Mouse (Mus musculus) Muller cell, postnatal 12 days (primary cell): Measurements from ENCODE around the gene Inafm2.

Source experiments
- DNase-seq: peaks from one replicate; pipeline ENCODE4 v3.0.0-alpha.2; 2015; ENCODE audit errors: inconsistent ontology term

Inafm2 gene

DNA sequence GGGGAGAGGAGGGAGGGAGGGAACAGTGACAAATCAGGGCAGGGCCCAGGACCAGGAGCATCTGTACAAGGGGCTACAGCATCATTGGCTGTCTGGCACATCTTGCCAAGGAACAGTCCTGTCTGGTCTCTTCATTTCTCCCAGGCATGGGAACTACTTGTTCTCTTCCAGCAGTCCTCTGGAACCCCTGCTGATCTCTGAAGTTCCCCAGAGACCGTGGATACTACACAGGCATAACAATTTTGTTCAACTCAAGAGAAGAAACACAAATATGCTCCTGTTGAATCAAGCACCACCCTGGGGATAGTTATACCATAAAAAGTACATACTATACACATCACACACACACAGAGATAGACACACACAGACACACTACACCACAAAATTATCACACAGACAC lies 35.6 kb downstream of the Inafm2 start:
- DNase-seq, result no peak

DNA sequence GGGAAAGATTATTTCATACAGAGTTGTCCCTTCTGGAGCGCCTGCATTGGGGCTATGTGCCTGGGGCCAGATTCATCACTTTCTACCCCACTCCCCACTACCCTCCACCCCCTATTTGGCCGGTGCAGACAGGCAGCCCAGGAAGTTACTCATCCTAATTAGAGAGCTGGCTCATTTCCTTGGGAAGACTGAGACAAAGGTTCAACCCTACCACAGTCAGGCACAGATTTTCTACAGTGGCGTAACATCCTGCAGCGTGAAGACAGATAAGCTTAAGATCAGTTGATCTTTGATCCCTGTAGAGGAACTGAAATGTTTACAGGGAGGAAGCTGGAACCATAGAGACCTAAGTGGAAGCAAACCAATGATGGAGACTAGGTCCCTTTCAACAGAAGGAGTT lies 36.7 kb downstream of the Inafm2 start:
- peak; percentile 50 for DNase-seq

DNA sequence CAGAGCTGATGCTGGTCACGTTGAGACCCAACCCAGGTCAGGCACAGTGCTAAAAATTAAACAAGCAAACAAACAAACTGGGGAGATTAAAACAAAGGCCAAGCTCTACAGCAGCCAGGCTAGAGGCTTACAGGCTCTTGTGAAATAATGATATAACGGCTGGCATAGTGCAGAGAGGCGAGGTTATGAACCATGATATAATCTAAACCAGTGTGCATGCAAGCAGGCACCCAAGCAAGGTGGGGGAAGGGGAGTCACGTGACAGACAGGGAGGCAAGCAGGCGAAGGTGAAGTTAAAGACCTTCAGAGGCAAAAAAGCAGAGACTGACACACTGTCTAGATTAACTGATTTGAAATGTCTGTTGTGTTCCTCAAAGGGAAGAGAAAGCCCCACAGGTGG lies 37.5 kb downstream of the Inafm2 start:
- no peak for DNase-seq

DNA sequence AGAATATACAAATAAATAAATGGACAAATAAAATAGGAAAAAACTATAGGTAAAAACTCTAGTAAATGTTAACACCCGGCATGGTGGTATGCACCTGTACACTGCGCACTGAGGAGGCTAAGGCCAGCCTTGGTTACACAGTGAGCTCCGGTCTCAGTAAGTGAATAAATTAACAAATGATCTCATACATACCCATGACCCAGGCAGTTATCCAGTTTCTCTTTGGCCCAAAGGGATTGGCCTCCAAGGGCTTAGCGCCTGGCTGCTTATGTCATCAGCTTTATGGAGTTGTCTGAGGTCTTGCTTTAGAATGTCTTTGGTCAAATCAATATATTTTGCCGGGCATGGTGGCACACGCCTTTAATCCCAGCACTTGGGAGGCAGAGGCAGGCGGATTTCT lies 38.1 kb downstream of the Inafm2 start:
- no peak for DNase-seq

DNA sequence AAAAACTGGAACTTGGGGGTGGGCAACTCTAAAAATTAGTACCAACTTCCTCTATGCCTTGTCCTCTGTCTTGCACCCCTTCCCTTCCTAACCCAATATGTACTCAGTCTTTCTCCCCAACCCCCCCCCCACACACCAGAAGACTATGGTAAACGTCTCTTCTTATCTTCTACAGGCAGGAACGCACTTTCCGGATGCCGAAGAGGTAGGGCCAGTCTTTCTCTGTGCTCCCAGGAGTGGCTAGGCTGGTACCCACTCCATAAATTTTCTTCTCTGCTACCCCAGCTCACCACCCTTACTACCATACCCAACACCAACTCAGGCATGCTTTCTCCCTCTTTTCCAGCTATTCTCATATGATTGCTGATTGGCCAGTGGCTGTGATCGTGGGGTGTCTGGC lies 41.0 kb downstream of the Inafm2 start:
- no peak for DNase-seq

DNA sequence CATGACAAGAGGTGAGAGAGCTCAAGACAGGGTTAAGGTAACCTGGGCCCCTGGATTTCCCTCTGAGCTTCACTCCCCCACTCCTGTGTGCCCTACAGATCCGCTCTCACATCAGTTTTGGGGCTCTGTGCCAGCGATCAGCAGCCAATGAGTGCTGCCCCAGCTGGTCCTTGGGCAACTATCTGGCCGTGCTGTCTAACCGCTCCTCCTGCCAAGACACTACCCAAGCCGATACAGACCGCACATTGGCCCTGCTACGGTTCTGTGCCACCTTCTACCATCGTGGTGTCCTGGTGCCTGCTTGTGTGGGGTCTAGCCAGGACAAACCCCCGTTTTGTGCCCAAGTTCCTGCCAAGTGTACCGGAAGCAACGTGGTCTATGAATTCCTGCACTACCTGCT lies 43.9 kb downstream of the Inafm2 start:
- DNase-seq, result no peak

DNA sequence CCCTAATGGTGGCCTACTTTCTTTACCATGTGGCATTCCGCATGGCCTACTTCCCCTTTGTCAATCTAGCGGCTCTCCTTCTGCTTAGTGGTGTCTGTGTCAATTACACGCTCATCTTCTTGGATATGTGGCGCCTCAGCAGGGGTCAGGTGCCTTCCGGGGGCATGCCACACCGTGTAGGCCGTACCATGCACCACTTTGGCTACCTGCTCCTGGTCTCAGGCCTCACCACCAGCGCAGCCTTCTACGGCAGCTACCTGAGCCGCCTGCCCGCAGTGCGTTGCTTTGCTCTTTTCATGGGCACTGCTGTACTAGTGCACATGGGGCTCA lies 44.6 kb downstream of the Inafm2 start:
- no peak for DNase-seq

DNA sequence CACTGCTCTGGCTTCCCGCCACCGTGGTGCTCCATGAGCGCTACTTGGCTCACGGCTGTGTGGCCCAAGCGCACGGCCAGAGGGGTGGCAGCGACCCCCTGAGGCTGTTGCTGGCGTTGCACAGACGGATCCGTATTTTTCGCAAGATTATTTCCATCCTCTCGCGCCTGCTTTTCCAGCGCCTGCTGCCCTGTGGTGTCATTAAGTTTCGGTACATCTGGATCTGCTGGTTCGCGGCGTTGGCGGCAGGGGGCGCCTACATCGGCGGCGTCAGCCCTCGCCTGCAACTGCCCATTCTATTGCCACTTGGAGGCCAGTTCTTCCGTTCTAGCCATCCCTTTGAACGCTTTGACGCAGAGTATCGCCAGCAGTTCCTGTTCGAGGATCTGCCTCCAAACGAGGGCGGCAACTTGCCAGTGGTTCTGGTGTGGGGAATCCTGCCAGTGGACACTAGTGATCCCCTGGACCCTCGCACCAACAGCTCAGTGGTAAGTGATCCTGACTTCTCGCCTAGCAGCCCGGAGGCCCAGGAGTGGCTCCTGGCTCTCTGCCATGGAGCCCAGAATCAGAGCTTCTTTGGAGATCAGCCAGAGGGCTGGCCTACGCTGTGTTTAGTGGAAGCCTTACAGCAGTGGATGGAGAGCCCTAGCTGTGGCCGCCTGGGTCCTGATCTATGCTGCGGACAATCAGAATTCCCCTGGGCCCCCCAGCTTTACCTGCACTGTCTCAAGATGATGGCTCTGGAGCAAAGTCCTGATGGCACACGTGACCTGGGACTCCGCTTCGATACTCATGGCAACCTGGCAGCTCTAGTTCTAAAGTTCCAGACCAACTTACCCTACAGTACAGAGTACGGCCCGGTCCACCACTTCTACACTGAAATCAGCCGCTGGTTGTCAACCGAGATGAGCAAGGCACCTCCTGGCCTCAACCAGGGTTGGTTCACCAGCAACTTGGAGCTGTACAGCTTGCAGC lies 45.3 kb downstream of the Inafm2 start:
- DNase-seq, result peak; percentile 69

DNA sequence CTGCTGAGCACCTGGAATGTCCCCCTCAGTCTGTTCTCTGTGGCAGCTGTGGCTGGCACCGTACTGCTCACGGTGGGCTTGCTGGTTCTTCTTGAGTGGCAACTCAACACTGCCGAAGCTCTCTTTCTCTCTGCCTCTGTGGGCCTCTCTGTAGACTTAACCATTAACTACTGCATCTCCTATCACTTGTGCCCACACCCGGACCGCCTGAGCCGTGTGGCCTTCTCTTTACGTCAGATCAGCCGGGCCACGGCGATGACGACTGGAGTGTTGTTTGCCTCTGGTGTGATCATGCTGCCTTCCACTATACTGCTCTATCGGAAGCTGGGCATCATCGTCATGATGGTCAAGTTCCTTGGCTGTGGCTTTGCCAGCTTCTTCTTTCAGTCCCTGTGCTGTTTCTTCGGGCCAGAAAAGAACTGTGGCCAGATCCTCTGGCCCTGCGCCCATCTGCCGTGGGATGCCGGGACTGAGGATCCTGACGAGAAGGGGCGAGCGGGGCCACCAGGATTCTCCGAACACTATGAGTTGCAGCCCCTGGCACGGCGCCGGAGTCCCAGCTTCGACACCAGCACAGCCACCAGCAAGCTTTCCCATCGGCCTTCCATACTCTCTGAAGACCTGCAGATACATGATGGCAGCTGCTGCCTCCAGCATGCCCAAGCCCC lies 46.2 kb downstream of the Inafm2 start:
- DNase-seq, result no peak

DNA sequence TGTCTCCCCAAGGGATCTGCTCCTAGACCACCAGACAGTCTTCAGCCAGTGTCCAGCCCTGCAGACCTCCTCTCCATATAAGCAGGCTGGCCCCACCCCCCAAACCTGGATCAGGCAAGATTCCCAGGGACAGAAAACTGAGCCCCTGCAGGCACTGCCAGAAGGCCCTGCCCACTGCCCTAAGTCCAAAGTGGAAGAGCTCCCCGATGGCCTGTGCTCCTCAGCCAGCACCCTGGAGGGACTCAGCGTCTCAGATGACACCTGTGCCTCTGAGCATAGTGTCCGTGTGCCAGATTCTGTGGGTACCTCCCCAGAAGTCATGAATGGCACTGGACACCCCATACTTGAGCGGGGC lies 46.7 kb downstream of the Inafm2 start:
- DNase-seq, result no peak

DNA sequence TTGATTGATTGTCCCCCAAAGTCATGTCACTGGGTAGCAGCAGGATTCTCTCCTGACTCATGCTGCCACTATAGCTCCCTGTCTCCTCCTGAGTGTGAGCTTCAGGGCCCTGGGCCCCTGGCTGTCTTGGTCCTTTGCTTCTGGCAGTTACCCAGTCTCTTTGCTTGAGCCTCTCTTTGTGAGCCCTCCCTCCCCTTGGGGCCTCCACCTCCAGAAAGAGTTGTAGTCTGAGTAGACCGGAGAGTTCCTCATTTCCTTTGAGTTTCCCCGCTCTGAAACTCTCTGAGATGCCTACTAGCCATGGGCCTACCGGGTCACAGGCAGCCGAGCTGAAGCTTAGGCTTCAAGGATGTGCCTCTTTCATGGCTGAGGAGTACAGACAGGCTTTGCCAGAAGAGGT lies 48.1 kb downstream of the Inafm2 start:
- no peak for DNase-seq
